Mouse (Mus musculus) kidney, embryonic 14.5 days (tissue): ENCODE results near the gene Itga5. TPM values are rescaled to one million over a fixed set of nuclear protein-coding genes. Genes with fewer than 3 reads are reported as not detected.

Source experiments
- ATAC-seq: fragments of 200-750 bp; cut with Nextera tagmentation; 2 replicates; pipeline ENCODE4 v1.8.0; 2017; ENCODE audit warnings: moderate number of reproducible peaks, mild to moderate bottlenecking, moderate TSS enrichment, moderate library complexity; ENCODE audit not compliant: low FRiP score, low TSS enrichment
- H3K27ac ChIP-seq: fragments of 300-500 bp; sonication (generic); 2 replicates; pipeline ENCODE4 v1.5.1; 2014; ENCODE audit warnings: low read depth, mild to moderate bottlenecking, low read length, moderate library complexity, mixed read lengths
- H3K27me3 ChIP-seq: fragments of 300-500 bp; sonication (generic); 2 replicates; pipeline ENCODE4 v1.6.1; 2014; ENCODE audit warnings: mild to moderate bottlenecking, low read length; ENCODE audit not compliant: control insufficient read depth, insufficient read depth
- H3K36me3 ChIP-seq: fragments of 300-500 bp; sonication (generic); 2 replicates; pipeline ENCODE4 v1.6.1; 2014; ENCODE audit warnings: low read length, mixed read lengths; ENCODE audit not compliant: control insufficient read depth, insufficient read depth
- H3K4me1 ChIP-seq: fragments of 300-500 bp; sonication (generic); 2 replicates; pipeline ENCODE4 v1.6.1; 2014; ENCODE audit warnings: low read length, mixed read lengths; ENCODE audit not compliant: control insufficient read depth, insufficient read depth
- H3K4me2 ChIP-seq: fragments of 300-500 bp; sonication (generic); replicated peaks from 2 replicates; pipeline ENCODE4 v1.6.1; 2014; ENCODE audit warnings: low read depth, mild to moderate bottlenecking, low read length
- H3K4me3 ChIP-seq: fragments of 300-500 bp; sonication (generic); 2 replicates; pipeline ENCODE4 v1.5.1; 2014; ENCODE audit warnings: mild to moderate bottlenecking, low read length
- H3K9ac ChIP-seq: fragments of 300-500 bp; sonication (generic); 2 replicates; pipeline ENCODE4 v1.6.1; 2014; ENCODE audit warnings: low read depth, mild to moderate bottlenecking, low read length, moderate library complexity
- H3K9me3 ChIP-seq: fragments of 300-500 bp; sonication (generic); 2 replicates; pipeline ENCODE4 v1.6.1; 2016; ENCODE audit warnings: low read length; ENCODE audit not compliant: control insufficient read depth
- WGBS: fragments of 180-500 bp; shearing (Covaris S2); extraction: QIAGEN DNeasy Blood & Tissue Kit; methylation state at CpG from one replicate; pipeline ENCODE4 v1.1.7; 2014; 5-methylcytosine and 5-hydroxymethylcytosine counted together
- polyA plus RNA-seq: library from polyadenylated mRNA; unstranded; fragments of >200 nt; fragmentation: Nextera tagmentation; extraction: Ambion mirVana; gene quantifications from 2 replicates; pipeline ENCODE4 v1.2.1, GENCODE M21; 2014

Gene Itga5
- polyA plus RNA-seq, 1 experiment from 2014 or later: 37.4 TPM

GRCm38 (mm10) chr15:103359869-103360602, 6.5 kb downstream of the Itga5 start:
- 93% methylated on average over 5 of the region's 5 CpGs for WGBS

GRCm38 (mm10) chr15:103359122-103359510, 7.4 kb downstream of the Itga5 start:
- Histone ChIP-seq H3K4me1 (peaks cover 9% of the 10 kb centered on the region; the same call in 1 of the 2 replicates), H3K36me3 (peaks cover 24% of the 10 kb centered on the region), H3K27ac (0 out of 2 replicates have a peak overlapping the region, but pooled peaks have one; percentile 30), H3K4me2 (no peak overlapping the region), H3K9me3 (no peaks in the 10 kb centered on the region), H3K27me3 (no peaks in the 10 kb centered on the region), H3K4me3 (no peak overlapping the region), H3K9ac (no peak overlapping the region)
- no peak; the same call in 1 of the 2 replicates for ATAC-seq
- WGBS: 33% methylated on average over 1 of the region's 1 CpGs

More at GRCm38 (mm10) chr15:103359869-103360602, 6.5 kb downstream of the Itga5 start:
- H3K36me3 ChIP-seq: peaks cover 15% of the 10 kb centered on the region
- H3K27me3 ChIP-seq: no peaks in the 10 kb centered on the region
- ATAC-seq: no peak
- peaks cover 18% of the 10 kb centered on the region; the same call in 1 of the 2 replicates for H3K4me1 ChIP-seq
- H3K9me3 ChIP-seq: no peaks in the 10 kb centered on the region
- no peak overlapping the region for H3K4me2 ChIP-seq
- no peak overlapping the region for H3K4me3 ChIP-seq
- no peak overlapping the region for H3K27ac ChIP-seq
- no peak overlapping the region for H3K9ac ChIP-seq

GRCm38 (mm10) chr15:103358278-103359121, 8.1 kb downstream of the Itga5 start:
- no peaks in the 10 kb centered on the region for H3K9me3 ChIP-seq
- no peak overlapping the region for H3K4me2 ChIP-seq
- H3K4me3 ChIP-seq: no peak overlapping the region
- 36% methylated on average over 4 of the region's 4 CpGs for WGBS
- H3K9ac ChIP-seq: no peak overlapping the region
- H3K27me3 ChIP-seq: no peaks in the 10 kb centered on the region
- no peak overlapping the region for H3K27ac ChIP-seq
- H3K4me1 ChIP-seq: peaks cover 8% of the 10 kb centered on the region; the same call in 1 of the 2 replicates
- peak; percentile 63 for ATAC-seq
- H3K36me3 ChIP-seq: peaks cover 30% of the 10 kb centered on the region

GRCm38 (mm10) chr15:103357817-103358216, 8.7 kb downstream of the Itga5 start:
- ATAC-seq: no peak
- no peak overlapping the region for H3K27ac ChIP-seq

GRCm38 (mm10) chr15:103356130-103356529, 10.4 kb downstream of the Itga5 start:
- Histone ChIP-seq H3K4me1 (0 out of 2 replicates have a peak, but pooled peaks cover 3% of the 10 kb centered on the region), H3K9me3 (no peaks in the 10 kb centered on the region), H3K36me3 (peaks cover 45% of the 10 kb centered on the region), H3K4me3 (no peak overlapping the region), H3K4me2 (no peak overlapping the region), H3K9ac (no peak overlapping the region), H3K27me3 (no peaks in the 10 kb centered on the region), H3K27ac (no peak overlapping the region)
- no peak for ATAC-seq
- WGBS: 75% methylated on average over 4 of the region's 4 CpGs

More at GRCm38 (mm10) chr15:103357817-103358216, 8.7 kb downstream of the Itga5 start:
- Histone ChIP-seq H3K4me2 (no peak overlapping the region), H3K4me3 (no peak overlapping the region), H3K4me1 (peaks cover 8% of the 10 kb centered on the region; the same call in 1 of the 2 replicates), H3K36me3 (peaks cover 33% of the 10 kb centered on the region), H3K27me3 (no peaks in the 10 kb centered on the region), H3K9ac (no peak overlapping the region), H3K9me3 (no peaks in the 10 kb centered on the region)
- 83% methylated on average over 4 of the region's 4 CpGs for WGBS

GRCm38 (mm10) chr15:103355420-103355819, 11.1 kb downstream of the Itga5 start:
- WGBS: 76% methylated on average over 4 of the region's 4 CpGs
- ATAC-seq: no peak
- 0 out of 2 replicates have a peak, but pooled peaks cover 3% of the 10 kb centered on the region for H3K4me1 ChIP-seq
- no peaks in the 10 kb centered on the region for H3K9me3 ChIP-seq
- no peak overlapping the region for H3K4me3 ChIP-seq
- no peak overlapping the region for H3K27ac ChIP-seq
- no peak overlapping the region for H3K4me2 ChIP-seq
- H3K36me3 ChIP-seq: peaks cover 52% of the 10 kb centered on the region
- H3K9ac ChIP-seq: no peak overlapping the region
- H3K27me3 ChIP-seq: no peaks in the 10 kb centered on the region

GRCm38 (mm10) chr15:103354690-103355089, 11.9 kb downstream of the Itga5 start:
- no peak overlapping the region for H3K9ac ChIP-seq
- peaks cover 59% of the 10 kb centered on the region for H3K36me3 ChIP-seq
- no peak overlapping the region for H3K27ac ChIP-seq
- no peak overlapping the region for H3K4me3 ChIP-seq
- no peak for ATAC-seq
- H3K27me3 ChIP-seq: no peaks in the 10 kb centered on the region
- H3K4me1 ChIP-seq: 0 out of 2 replicates have a peak, but pooled peaks cover 3% of the 10 kb centered on the region
- WGBS: 70% methylated on average over 2 of the region's 2 CpGs
- no peaks in the 10 kb centered on the region for H3K9me3 ChIP-seq
- H3K4me2 ChIP-seq: no peak overlapping the region

GRCm38 (mm10) chr15:103353511-103354256, 12.9 kb downstream of the Itga5 start:
- Histone ChIP-seq H3K4me1 (no peaks in the 10 kb centered on the region), H3K9ac (no peak overlapping the region), H3K27ac (no peak overlapping the region), H3K36me3 (peaks cover 68% of the 10 kb centered on the region), H3K4me2 (no peak overlapping the region), H3K4me3 (no peak overlapping the region), H3K27me3 (no peaks in the 10 kb centered on the region), H3K9me3 (no peaks in the 10 kb centered on the region)
- no peak for ATAC-seq
- WGBS: 93% methylated on average over 11 of the region's 11 CpGs
